Mouse (Mus musculus) frontal cortex, postnatal 14 days (tissue): ENCODE results near the gene Bcdin3d.
"Not testable (repeated sequence)": the region's sequence is repeated elsewhere in the genome, so short reads cannot be mapped to it uniquely, and the experiment has no call there.

Experiments used
- DNase-seq, 2 experiments: peaks; one replicate each; pipeline ENCODE4 v3.0.0; 2022; ENCODE audit warnings: low spot score in 2 of 2

Bcdin3d gene

GRCm38 (mm10) chr15:99472972-99473371 is 1.6 kb downstream of the Bcdin3d start:
- DNase-seq: no peak

GRCm38 (mm10) chr15:99471677-99472063 is 2.9 kb downstream of the Bcdin3d start:
- DNase-seq: no peak

GRCm38 (mm10) chr15:99470971-99471676 is 3.4 kb downstream of the Bcdin3d start:
- DNase-seq: peak in 1 of 2 experiments; percentile 48

- no peak for DNase-seq
These were observed 4.2 kb downstream of the Bcdin3d start for GRCm38 (mm10) chr15:99470224-99470761.

- no peak for DNase-seq
These were observed 4.8 kb downstream of the Bcdin3d start for GRCm38 (mm10) chr15:99469736-99470135.

- DNase-seq: peak; percentile 60 to 73
These were observed 5.5 kb downstream of the Bcdin3d start for GRCm38 (mm10) chr15:99469067-99469466.

GRCm38 (mm10) chr15:99463194-99463593 is 11.3 kb downstream of the Bcdin3d start:
- no peak for DNase-seq

GRCm38 (mm10) chr15:99457606-99458401 is 16.7 kb downstream of the Bcdin3d start, which contains the start of gene Nckap5l:
TSS of gene Nckap5l (minus strand) at chr15:99457748.
- peak; percentile 76 to 87 for DNase-seq

GRCm38 (mm10) chr15:99456963-99457605 is 17.4 kb downstream of the Bcdin3d start:
- DNase-seq: peak; percentile 45 to 51

GRCm38 (mm10) chr15:99456338-99456962 is 18.1 kb downstream of the Bcdin3d start:
- no peak for DNase-seq

GRCm38 (mm10) chr15:99455415-99455814 is 19.1 kb downstream of the Bcdin3d start:
- no peak for DNase-seq

- DNase-seq: no peak
These were observed 19.8 kb downstream of the Bcdin3d start for GRCm38 (mm10) chr15:99454585-99455279.

GRCm38 (mm10) chr15:99453153-99453900 is 21.2 kb downstream of the Bcdin3d start:
- DNase-seq: no peak

GRCm38 (mm10) chr15:99449751-99450280 is 24.7 kb downstream of the Bcdin3d start:
- no peak for DNase-seq

GRCm38 (mm10) chr15:99449131-99449750 is 25.3 kb downstream of the Bcdin3d start:
- DNase-seq: peak; percentile 36 to 47

- DNase-seq: not testable (repeated sequence)
These were observed 28.4 kb downstream of the Bcdin3d start for GRCm38 (mm10) chr15:99446136-99446535.

- DNase-seq: no peak
These were observed 29.0 kb downstream of the Bcdin3d start for GRCm38 (mm10) chr15:99445567-99445966.

- no peak for DNase-seq
These were observed 32.2 kb downstream of the Bcdin3d start for GRCm38 (mm10) chr15:99442358-99442757.

- no peak for DNase-seq
These were observed 33.6 kb downstream of the Bcdin3d start for GRCm38 (mm10) chr15:99440816-99441457.
